Mouse (Mus musculus) left cerebral cortex, postnatal 25 days (tissue): ENCODE results near the gene Cluap1. TPM values are rescaled to one million over a fixed set of nuclear protein-coding genes. Genes with fewer than 3 reads are reported as not detected.

Experiments
- DNase-seq, 2 experiments: peaks; one replicate each; pipeline ENCODE4 v3.0.0; 2022; ENCODE audit warnings: low spot score in 2 of 2, mixed read lengths in 1 of 2
- intact Hi-C: fragments of 180-260 bp; cut with DNase I; formaldehyde crosslinking; loops from one replicate; pipeline ENCODE4 v1.15.1; 2025
- total RNA-seq, 2 experiments: library from RNA; stranded (reverse); gene quantifications; 2 replicates each; pipeline ENCODE4 v1.2.3; 2021

Gene Cluap1
- total RNA-seq: 10 to 100 TPM; 27.0 to 29.9 TPM

DNA sequence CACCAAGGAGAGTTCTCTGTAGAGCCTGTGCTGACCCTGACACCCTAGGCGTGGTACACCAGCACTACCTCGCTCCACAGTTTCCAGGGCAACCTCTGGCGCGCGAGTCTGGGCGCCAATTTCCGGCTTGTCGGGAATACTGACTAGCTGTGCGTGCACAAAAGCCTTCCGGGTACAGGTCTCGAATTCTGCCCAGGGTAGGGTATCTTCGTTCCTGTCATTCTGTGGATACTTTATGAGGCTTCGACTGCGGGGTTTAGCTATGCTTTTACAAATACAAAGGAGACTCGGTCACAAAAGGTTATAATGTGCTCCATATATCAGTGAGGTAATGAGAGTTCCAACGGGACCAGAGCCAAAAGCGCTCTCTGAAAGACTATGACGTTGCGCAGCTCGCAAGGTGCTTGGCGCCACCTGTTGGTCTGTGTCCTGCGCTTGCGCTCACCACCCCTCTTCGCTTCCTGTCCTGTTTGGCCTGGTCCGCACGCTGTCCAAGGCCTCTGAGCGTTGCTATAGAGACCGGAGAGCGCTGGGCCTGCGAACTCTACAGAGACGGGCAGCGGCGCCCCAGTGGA, at the start of gene Cluap1, which contains the start of gene 1700037C18Rik:
Cluap1 (plus strand) TSS at position 265 of the 575 bp plus-strand sequence.
1700037C18Rik (minus strand) TSS at position 153 of the 575 bp plus-strand sequence.
- DNase-seq: peak; percentile 96 to 97
- intact Hi-C loops: loop anchor here (2.0 kb wide), 2 partner anchors 24 to 94 kb away; partner anchors contain the start of genes Gm20695, Slx4 and Zfp597

DNA sequence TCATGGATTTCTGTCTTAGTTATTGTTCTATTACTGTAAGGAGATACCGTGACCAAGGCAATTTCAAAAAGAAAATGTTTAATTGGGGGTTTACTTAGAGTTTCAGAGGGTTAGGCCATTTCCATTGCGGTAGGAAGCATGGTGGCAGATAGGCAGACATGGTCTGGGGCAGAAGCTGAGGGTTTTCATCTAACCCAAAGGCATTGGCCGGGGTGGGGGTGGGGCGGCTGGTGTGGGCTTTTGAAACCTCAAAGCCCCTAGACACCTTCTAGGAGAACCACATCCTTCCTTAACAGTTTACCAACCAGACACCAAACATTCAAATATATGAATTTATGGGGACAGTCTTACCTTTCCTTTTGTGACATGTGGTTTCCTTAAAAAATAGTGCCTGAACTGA, 49.3 kb upstream of the Cluap1 start:
- no peak for DNase-seq
- intact Hi-C loops: no loop called here

DNA sequence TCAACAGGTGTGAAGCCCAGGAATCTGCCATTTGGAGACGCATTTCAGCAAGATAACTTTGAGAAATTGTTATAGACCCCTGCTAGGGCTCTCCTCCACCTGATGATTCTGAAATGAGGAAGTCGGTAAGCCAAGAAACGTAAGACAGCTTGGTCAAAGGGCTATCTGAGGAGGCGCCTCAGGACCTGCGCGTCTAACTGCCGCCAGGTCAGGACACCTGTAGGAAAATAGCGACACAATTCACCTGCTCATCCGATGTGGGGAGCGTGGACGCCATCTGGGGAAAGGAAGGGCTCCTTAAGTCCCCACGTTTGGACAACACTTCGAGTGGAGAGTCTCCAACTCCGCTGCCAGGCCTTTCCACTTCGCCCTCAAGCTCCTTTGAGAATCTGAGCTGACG, 36.8 kb upstream of the Cluap1 start:
- DNase-seq: no peak
- intact Hi-C loops: loop anchor here (1.0 kb wide), 1 partner anchor 12 kb away; the partner anchor contains the start of genes Gm20695 and Zfp597

DNA sequence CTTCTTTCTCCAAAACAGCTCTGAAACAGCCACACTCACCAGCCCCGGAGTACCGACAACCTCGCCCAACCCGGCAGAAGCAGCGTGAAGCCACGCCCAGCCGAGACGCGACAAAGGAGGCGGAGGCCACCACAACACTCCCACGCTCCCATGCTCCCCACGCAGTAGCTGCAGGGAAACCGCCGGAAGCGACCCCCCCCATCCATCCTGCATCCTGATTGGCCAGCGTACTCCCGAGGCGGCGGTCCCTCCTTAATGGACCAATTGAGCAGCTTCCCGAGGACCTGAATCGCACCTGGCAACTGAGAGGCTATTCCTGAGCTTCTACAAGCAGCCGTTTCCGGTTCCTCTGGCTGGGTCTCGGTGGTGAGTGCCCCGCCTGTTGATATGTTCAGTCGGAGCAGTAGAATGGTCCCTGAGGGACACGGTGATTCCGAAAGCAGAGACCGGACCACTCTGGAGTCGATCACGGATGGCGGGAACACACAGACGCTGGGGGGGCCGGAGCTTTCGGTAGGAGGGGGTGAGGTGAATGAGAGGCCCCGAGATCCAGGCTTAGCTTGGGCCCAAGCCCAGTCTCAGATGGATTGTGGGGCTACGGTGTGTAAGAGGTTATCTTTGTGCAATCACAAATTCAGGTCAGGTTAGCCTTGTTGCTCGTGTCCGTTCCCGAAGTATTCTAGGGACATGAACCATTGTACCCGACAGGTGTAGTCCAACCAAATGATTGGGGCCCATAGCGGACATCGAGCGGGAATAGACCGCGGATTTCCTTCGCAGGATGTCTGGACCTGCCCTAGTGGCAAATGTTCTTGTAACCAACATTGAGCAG, 36.2 kb upstream of the Cluap1 start, which contains the start of gene Naa60:
Naa60 (plus strand) TSS at position 160 of the 832 bp plus-strand sequence.
- peak; percentile 84 to 90 for DNase-seq
- intact Hi-C loops: loop anchor here (1.0 kb wide), 1 partner anchor 12 kb away; the partner anchor contains the start of genes Gm20695 and Zfp597

DNA sequence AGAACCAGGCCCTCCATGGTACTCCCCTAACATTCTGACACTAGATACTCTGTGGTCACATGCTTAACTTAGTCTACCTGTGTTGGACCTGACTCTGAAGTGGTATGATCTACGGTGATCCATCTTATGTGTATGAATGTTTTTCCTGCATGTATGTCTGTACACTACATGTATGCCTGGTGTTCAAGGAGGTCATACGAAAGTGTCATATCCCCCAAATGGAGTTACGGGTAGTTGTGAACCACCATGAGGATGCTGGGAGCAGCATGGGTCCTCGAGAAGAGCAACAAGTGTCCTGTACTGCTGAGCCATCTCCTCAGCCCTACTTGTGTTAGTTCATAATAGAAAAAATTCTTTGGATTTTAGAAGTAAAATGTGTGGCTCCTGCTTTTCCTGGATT, 32.3 kb upstream of the Cluap1 start:
- intact Hi-C loops: no loop called here

DNA sequence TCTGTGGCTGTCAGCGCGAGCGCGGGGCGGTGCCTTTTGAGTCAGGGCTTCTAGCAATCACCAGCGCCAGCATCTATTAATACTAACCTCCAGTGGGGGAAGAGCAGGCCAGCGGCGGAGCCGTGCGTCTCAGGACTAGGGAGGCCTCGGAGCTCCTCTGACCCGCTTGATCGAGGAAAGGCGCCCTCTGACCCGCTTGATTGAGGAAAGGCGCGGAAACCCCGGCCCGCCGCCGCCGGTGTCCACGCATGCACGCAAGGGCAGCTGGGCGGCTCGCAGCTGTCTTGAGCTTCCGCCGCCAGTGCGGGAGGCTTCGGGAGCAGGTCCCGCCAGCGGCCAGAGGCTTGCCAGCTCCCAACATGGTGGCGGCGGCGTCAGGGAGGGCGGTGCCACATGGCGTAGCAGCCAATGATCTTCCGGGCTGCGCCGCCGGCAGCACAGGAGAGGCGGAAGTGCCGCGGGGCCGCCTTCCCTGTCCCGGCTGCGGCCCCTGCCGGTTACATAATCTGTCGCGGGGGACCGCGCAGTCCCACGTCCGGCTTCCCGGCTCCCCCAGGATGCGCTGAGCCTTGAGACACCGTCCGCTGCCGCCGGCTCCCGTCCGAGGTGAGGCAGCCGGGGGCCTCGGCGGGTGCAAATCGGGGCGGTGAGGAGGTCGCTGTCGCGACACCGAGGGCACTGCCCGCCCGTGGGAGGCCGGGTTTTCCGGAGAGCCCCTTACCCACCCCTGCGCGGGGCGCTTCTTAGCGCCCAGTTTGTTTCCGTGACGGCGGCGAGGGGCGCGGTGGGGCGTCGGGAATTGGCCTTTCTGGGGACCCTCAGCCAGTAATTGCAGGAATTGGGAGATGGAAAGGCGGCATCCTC, 24.2 kb upstream of the Cluap1 start, which contains the start of the genes Zfp597 and Gm20695:
Zfp597 (minus strand) TSS at position 361 of the 864 bp plus-strand sequence.
Gm20695 (plus strand) TSS at position 448 of the 864 bp plus-strand sequence.
- intact Hi-C loops: loop anchor here (1.0 to 10.0 kb wide), 3 partner anchors 12 to 140 kb away; partner anchors contain the start of genes 1700037C18Rik, Cluap1, Naa60 and Zfp263
- peak; percentile 95 to 96 for DNase-seq

More for the DNA sequence above, 32.3 kb upstream of the Cluap1 start:
- no peak for DNase-seq

DNA sequence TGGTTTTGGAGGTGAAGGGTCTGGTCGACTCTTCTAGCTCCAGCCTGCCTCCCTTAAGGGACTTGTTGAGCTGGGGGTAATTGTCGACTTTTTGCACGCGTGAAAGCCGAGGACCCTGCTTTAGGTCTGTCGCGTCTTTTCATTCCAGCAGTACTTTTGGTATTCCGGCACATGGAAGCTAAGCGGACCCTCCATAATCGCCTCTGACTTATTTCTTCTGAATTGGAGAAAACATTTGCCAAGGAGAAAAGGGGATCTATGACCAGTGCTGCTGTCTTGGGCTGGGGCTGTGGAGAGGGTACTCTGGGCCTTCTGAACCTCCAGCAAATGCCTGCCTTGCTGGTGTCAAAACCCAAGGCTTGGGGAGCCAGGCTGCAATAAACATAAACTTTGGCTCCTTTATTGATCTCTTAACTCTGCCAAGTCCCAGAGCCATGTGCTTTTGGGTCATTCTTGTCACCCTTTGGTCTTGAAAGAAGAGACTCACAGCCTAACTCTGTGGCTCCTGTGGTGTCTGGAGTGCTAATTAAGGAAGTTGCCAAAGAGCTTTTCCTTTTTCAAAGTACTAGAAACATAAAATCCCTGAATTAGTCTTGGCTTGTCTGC, 23.4 kb upstream of the Cluap1 start:
- intact Hi-C loops: loop anchor here (2.0 to 10.0 kb wide), 2 partner anchors 24 to 140 kb away; partner anchors contain the start of genes 1700037C18Rik, Cluap1 and Zfp263
- DNase-seq: peak in 1 of 2 experiments; percentile 22

DNA sequence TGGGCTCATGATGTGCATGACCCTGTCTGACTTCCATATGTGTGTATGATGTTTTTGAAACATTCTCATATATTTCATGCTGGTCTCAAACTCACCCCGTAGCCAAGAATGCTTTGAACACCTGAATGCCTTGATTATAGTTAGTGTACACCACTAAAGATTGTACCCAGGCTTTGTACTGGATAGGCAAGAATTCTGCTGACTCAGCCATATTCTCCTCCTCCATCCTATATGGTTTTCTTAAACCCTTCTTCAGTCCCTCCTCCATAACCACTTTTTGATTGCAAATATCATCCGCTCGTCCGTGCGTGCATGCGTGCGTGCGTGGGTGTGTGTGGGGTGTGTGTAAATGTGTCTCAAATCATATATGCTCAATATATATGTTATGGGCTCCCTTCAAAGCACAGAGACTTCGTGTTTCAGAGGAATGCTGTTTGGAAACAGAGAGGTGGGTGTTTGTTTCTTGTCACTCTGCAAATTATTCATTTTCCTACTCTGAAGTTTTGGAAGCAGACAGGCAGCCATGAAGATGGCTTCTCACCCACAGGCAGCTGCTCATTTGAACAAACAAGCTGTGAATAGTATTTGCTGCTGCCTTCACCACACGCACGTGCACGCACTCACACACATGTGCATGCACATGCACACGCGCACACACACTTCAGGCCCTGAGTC, 16.8 kb upstream of the Cluap1 start:
- peak in 1 of 2 experiments; percentile 54 for DNase-seq
- intact Hi-C loops: no loop called here

DNA sequence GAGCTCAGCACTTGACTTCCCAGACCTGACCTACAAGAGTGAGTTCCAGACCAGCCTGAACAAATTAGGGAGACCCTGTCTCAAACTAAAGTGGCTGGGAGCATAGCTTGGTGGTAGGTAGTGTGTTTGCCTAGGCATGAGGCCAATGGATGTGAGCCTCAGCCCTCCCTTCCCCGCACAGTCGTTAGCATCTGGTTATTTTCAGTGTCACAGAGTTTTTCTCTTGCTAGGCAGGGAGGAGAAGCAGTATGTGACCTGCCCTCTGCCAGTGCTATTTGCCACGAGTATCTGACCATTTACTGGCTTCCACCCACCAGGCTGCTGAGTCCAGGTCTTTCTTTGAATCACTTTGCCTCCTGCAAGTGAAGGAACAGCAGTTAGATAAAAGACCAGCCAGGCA, 14.9 kb upstream of the Cluap1 start:
- DNase-seq: no peak
- intact Hi-C loops: no loop called here

DNA sequence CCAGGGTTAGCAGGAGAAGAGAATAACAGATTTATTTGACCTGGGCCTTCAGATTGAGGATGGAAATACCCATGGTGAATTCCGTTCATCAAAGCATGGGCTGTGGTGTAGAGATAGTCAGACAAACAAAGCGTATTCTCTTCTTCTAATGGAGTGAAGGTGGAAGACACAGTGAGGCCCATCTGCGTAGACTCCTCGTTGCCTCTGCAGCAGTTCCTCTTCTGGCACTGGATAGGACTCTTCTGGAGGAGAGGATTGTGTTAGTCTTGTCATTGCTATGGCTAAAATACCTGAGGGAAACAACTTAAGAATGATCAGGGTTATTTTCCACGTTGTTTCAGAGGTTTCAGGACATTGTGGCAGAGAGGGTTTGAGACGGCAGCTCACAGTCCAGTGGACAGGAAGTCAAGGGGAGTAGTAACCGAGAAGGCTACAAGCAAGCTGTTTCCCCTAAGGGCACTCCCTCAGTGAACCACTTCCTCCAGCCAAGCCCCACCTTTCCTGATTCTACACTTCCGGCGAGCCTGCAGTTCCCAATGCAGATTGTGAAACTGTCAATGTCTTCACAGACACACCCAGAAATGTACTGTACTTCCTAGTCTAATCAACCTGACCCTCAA, 13.3 kb upstream of the Cluap1 start:
- intact Hi-C loops: no loop called here
- DNase-seq: no peak

DNA sequence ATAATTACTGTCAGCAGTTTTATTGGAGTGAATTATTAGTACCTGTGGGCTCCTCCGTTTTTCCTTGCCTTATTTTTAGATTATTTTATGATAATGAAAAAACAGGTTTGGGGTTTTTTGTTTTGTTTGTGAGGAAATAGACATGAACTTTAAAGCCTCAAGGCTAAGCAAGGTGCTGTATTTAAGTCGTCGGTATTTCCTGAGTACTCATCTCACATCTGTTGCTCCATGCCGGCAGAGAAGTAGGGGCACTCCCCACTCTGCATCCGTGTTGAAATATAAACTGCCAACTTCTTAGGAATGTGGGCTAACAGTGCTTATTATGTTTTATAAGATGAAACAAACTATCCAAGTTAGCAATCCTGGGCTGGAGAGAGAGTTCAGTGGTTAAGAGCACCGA, 12.6 kb upstream of the Cluap1 start:
- intact Hi-C loops: no loop called here
- no peak for DNase-seq

DNA sequence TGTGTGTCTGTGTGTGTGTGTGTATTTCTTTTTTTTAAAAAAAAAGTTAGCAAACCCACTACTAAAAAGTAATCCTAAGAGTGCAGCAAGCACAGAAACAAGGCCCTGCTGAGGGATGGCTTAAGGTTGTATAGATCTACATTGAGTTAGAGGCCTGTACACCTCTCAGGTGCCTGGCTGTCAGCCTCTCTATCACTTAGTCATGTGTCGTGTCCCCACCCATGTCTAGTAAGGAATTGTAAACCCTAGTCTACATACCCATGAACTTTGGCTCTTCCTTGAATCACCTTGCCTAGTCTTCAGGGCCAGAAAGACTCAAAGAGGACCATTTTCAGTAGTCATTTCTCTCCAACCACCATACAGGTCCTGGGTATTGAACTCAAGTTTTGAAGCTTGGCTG, 12.0 kb upstream of the Cluap1 start:
- no peak for DNase-seq
- intact Hi-C loops: no loop called here

DNA sequence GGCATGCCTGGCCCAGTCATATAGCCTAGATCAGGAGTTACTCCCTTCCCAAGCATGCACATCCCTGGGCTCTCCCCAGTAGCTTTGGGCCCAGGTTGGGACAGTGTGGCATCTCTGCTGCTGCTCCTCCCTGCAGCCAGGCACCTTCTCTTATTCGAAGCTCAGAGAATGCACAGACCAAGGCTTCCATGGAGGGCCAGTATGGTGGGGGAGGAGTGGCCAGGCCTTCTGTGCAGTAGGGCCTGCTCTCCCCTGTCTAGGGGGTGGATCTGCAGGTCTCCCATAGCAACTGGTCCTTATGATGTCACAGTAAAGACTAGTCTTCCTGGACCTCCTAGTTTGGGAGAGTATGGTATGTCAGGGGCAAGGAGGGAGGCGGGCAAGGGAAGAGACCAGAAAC, 1.1 kb upstream of the Cluap1 start:
- intact Hi-C loops: no loop called here

DNA sequence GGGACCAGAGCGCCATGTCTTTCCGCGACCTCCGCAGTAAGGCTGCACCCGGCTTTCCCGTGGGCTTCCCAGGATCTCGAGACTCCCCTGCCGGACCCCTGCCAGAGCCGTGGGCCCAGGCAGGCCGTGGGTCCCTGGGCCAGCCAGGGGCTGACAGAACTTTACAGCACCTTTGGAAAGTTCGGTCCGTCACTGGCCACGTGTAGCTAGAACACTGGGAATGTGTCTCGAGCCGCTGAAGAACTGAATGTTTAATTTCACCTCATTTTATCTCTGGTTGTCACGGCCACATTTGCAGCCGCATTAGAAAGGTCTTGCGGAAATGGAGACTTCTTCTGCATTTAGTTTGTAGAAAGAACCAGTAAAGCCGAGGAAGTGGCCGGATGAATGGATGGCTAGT, 517 bp downstream of the Cluap1 start:
- intact Hi-C loops: loop anchor here (2.0 kb wide), 2 partner anchors 24 to 94 kb away; partner anchors contain the start of genes Gm20695, Slx4 and Zfp597

More for the DNA sequence above, 1.1 kb upstream of the Cluap1 start:
- DNase-seq: no peak

DNA sequence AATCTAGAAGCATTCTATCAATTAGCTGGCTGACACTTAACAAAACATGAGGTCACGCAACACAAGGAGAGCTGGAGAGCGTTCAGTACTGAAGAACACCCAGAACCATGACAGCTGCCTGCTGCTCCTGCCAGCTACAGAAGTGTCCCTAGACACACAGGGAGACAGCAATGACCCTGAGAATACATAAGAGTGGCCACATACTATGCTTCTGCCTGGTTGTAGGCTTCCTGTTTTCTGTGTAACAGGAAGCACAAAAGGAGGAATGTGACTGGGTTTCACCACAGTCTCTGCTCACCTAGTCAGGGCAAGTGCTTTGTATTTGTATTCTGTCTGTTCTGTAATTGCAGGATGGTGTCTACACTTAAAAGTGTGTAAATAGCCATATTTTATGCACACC, 12.2 kb downstream of the Cluap1 start:
- intact Hi-C loops: no loop called here

More for the DNA sequence above, 517 bp downstream of the Cluap1 start:
- no peak for DNase-seq

DNA sequence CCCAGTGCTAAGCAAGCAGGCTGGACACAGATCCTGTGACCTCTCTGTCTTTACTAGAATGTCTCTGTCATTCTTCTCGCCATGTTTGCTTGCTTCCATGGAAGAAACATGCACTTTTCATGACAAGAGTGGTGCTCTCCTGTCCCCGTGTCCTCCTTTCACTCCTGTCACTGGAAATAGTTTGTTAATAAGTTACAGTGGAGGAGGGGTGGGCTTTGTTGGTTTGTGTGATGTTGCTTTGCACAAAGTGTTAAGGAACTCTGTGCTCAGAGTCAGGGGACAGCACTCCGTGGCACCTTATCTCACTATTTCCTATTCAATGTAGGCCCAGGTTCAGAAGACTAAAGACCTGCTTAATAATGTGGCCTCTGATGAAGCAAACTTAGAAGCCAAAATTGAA, 14.9 kb downstream of the Cluap1 start:
- intact Hi-C loops: no loop called here

More for the DNA sequence above, 12.2 kb downstream of the Cluap1 start:
- no peak for DNase-seq

DNA sequence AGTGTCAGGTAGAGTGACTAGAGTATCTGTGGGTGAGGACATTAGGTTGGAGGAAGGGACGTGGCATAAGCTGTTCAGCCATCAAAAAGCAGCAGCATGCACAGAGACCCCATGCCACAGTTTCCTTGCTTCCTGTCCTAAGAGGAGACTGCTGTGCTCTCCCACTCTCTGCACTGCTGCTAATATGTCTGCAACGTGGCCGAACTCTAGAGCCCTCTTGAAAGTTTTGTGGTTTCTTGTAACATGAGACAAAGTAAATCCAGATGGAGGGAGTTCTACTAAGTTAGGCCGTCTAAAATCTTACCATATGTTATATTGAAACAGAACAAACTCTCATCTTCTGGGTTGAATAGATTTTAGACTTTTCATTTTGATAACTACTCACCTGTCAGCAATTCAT, 15.4 kb downstream of the Cluap1 start:
- no peak for DNase-seq
- intact Hi-C loops: no loop called here

More for the DNA sequence above, 14.9 kb downstream of the Cluap1 start:
- no peak for DNase-seq

DNA sequence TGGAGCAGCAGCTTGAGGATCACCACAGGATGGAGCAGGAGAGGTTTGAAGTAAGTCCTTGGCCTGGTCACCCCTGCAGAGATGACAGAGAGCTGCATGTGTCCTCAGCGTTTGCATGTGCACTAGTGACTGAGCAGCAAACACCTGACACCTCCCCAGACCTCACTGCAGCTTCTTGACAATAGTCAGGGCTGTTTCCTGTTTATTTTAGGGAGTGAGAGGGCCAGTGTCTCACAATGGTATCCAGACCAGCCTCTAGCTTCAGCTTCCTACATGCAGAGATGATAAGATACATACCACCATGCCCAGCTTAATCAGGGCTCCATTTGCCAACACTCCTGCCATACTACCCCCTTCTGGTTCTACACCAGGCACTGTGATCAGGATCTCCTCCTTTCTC, 20.0 kb downstream of the Cluap1 start:
- DNase-seq: no peak
- intact Hi-C loops: no loop called here
